Mouse (Mus musculus) stomach, embryonic 16.5 days (tissue): ENCODE results near the gene Trmt2a. TPM values are rescaled to one million over a fixed set of nuclear protein-coding genes. Genes with fewer than 3 reads are reported as not detected.

Experiments
- ATAC-seq: fragments of 200-750 bp; cut with Nextera tagmentation; 2 replicates; pipeline ENCODE4 v1.8.0; 2017; ENCODE audit warnings: moderate number of reproducible peaks, moderate TSS enrichment; ENCODE audit not compliant: insufficient read depth, low FRiP score
- H3K27ac ChIP-seq: fragments of 300-500 bp; sonication (generic); 2 replicates; pipeline ENCODE4 v1.5.1; 2014; ENCODE audit warnings: low read length
- H3K27me3 ChIP-seq: fragments of 300-500 bp; sonication (generic); 2 replicates; pipeline ENCODE4 v1.6.1; 2014; ENCODE audit warnings: low read length, control low read depth, mixed read lengths; ENCODE audit not compliant: control insufficient read depth, insufficient read depth
- H3K36me3 ChIP-seq: fragments of 300-500 bp; sonication (generic); 2 replicates; pipeline ENCODE4 v1.6.1; 2014; ENCODE audit warnings: low read length; ENCODE audit not compliant: control insufficient read depth, insufficient read depth
- H3K4me1 ChIP-seq: fragments of 300-500 bp; sonication (generic); 2 replicates; pipeline ENCODE4 v1.6.1; 2014; ENCODE audit warnings: low read length, control low read depth, mixed read lengths; ENCODE audit not compliant: control insufficient read depth, insufficient read depth
- H3K4me2 ChIP-seq: fragments of 300-500 bp; sonication (generic); 2 replicates; pipeline ENCODE4 v1.6.1; 2014; ENCODE audit warnings: low read depth, low read length, mixed read lengths
- H3K4me3 ChIP-seq: fragments of 300-500 bp; sonication (generic); replicated peaks from 2 replicates; pipeline ENCODE4 v1.5.1; 2014; ENCODE audit warnings: mild to moderate bottlenecking, low read length
- H3K9ac ChIP-seq: fragments of 300-500 bp; sonication (generic); 2 replicates; pipeline ENCODE4 v1.6.1; 2014; ENCODE audit warnings: low read length
- H3K9me3 ChIP-seq: fragments of 300-500 bp; sonication (generic); replicated peaks from 2 replicates; pipeline ENCODE4 v1.6.1; 2016; ENCODE audit warnings: low read length, control low read depth; ENCODE audit not compliant: control insufficient read depth
- WGBS: fragments of 180-500 bp; shearing (Covaris S2); extraction: QIAGEN DNeasy Blood & Tissue Kit; methylation state at CpG from one replicate; pipeline ENCODE4 v1.1.7; 2014; 5-methylcytosine and 5-hydroxymethylcytosine counted together
- polyA plus RNA-seq: library from polyadenylated mRNA; unstranded; fragments of >200 nt; fragmentation: Nextera tagmentation; extraction: Ambion mirVana; gene quantifications from 2 replicates; pipeline ENCODE4 v1.2.1, GENCODE M21; 2015

Trmt2a gene
- polyA plus RNA-seq = 98.8 and 99.1 TPM in 2 replicates

- H3K27ac ChIP-seq = peak within 1 kb of the TSS; percentile 92
- H3K9ac ChIP-seq = peak within 1 kb of the TSS; percentile 91
- no peaks in the 10 kb centered on the region for H3K27me3 ChIP-seq
- WGBS = under 1% methylated on average over 102 of the region's 102 CpGs
- peaks cover 30% of the 10 kb centered on the region for H3K4me1 ChIP-seq
- H3K4me2 ChIP-seq = peak within 1 kb of the TSS; percentile 93
- H3K36me3 ChIP-seq = peaks cover 29% of the 10 kb centered on the region
- peak within 1 kb of the TSS; percentile 83 for H3K4me3 ChIP-seq
- peak; percentile 94 for ATAC-seq
- no peaks in the 10 kb centered on the region for H3K9me3 ChIP-seq
These were observed at the start of gene Trmt2a, which contains the start of gene Ranbp1 for GRCm38 (mm10) chr16:18248433-18249363. Trmt2a (plus strand) TSS chr16:18248679. Ranbp1 (minus strand) TSS chr16:18248732.

GRCm38 (mm10) chr16:18200062-18200461, 48.4 kb upstream of the Trmt2a start:
- no peak overlapping the region for H3K9ac ChIP-seq
- no peak for ATAC-seq
- WGBS = 60% methylated on average over 2 of the region's 2 CpGs
- H3K27ac ChIP-seq = no peak overlapping the region
- no peaks in the 10 kb centered on the region for H3K36me3 ChIP-seq
- no peak overlapping the region for H3K4me2 ChIP-seq
- no peaks in the 10 kb centered on the region for H3K9me3 ChIP-seq
- H3K4me1 ChIP-seq = peaks cover 4% of the 10 kb centered on the region; the same call in 1 of the 2 replicates
- H3K27me3 ChIP-seq = no peaks in the 10 kb centered on the region
- no peak overlapping the region for H3K4me3 ChIP-seq

DNA sequence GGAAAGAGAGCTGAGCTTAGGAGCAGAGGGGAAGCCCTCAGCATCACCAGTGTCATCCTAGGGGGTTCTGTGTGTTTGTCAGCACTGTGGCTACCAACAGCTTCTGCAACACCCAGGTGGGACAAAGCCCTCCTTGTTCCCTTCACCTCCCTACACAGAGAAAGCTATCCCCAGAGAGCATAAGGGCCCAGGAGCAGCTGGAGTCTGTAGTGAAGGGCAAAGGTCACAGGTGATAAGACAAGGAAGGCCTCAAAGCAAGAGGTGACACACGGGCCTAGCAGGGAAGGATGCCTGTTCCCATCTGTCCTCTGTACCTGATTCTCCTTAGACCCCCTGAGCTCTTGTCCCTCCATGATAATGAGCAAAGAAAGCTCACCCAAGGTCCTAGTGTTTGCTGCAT, 46.9 kb upstream of the Trmt2a start:
- no peak overlapping the region for H3K4me2 ChIP-seq
- peaks cover 4% of the 10 kb centered on the region; the same call in 1 of the 2 replicates for H3K4me1 ChIP-seq
- no peak overlapping the region for H3K4me3 ChIP-seq
- H3K9me3 ChIP-seq = no peaks in the 10 kb centered on the region
- no peak overlapping the region; the same call in 1 of the 2 replicates for H3K9ac ChIP-seq
- no peaks in the 10 kb centered on the region for H3K27me3 ChIP-seq
- H3K36me3 ChIP-seq = no peaks in the 10 kb centered on the region
- no peak overlapping the region for H3K27ac ChIP-seq
- WGBS = 6% methylated on average over 1 of the region's 1 CpGs
- ATAC-seq = no peak

DNA sequence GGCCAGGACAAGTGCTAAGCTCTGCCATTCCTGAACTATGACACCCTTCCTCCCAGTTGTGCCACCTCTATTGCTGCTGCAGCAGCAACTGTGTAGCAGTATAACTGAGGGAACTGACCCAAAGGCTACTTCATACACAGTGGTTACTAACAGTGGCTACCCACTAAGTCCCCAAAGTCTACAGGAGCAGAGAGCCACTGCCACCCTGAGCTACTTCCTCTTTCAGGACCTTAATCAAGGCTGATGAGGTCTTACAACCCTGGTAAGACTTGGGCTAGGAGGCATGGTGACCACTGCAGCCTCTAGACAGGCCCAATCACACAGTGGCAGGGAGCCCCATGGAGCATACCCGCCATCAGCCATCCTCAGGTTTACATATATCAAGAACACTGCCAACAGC, 46.4 kb upstream of the Trmt2a start:
- H3K4me3 ChIP-seq = no peak overlapping the region
- H3K27ac ChIP-seq = no peak overlapping the region
- H3K4me1 ChIP-seq = peaks cover 4% of the 10 kb centered on the region; the same call in 1 of the 2 replicates
- no peaks in the 10 kb centered on the region for H3K27me3 ChIP-seq
- WGBS = 77% methylated on average over 1 of the region's 1 CpGs
- H3K9me3 ChIP-seq = no peaks in the 10 kb centered on the region
- no peak overlapping the region for H3K9ac ChIP-seq
- no peak for ATAC-seq
- no peak overlapping the region for H3K4me2 ChIP-seq
- H3K36me3 ChIP-seq = no peaks in the 10 kb centered on the region

DNA sequence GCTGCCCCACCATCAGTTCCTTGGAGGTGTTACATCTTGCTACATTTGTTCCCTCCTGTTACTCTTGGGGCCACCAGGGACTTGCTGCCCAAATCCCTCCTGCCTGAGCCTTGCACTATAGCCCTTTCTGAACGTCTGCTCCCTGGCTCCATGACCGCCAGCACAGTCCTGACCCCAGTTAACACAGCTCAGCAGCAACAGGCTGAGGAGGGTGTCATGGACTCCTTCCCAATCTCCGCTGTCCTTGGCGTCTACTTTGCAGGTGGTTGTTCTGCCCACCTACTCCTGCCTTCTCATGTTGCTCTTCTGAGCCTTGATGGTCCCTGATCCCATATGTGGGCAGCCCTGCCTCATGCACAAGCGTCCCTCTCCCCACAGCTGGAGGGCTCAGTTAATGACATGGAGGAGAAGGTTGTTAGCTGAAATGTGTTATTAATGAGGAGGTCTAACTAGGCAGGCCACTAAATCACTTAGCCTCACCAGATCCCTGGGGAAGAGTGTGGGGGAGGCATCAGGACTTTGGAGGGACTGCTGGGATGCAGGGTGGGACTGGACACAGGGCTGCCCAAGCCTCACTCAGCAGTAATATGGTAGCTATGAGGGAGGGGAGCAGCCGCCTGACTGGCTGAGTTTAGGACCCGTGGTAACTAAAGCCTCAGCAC, 44.9 kb upstream of the Trmt2a start:
- H3K4me2 ChIP-seq = no peak overlapping the region
- H3K4me3 ChIP-seq = no peak overlapping the region
- no peaks in the 10 kb centered on the region for H3K36me3 ChIP-seq
- no peak overlapping the region for H3K27ac ChIP-seq
- H3K9me3 ChIP-seq = no peaks in the 10 kb centered on the region
- 59% methylated on average over 7 of the region's 7 CpGs for WGBS
- no peak overlapping the region for H3K9ac ChIP-seq
- H3K4me1 ChIP-seq = peaks cover 4% of the 10 kb centered on the region; the same call in 1 of the 2 replicates
- H3K27me3 ChIP-seq = no peaks in the 10 kb centered on the region
- ATAC-seq = no peak

GRCm38 (mm10) chr16:18210701-18211416, 37.6 kb upstream of the Trmt2a start:
- no peak overlapping the region for H3K4me2 ChIP-seq

GRCm38 (mm10) chr16:18211417-18212171, 36.9 kb upstream of the Trmt2a start:
- ATAC-seq = peak; percentile 42; the same call in 1 of the 2 replicates
- 45% methylated on average over 10 of the region's 10 CpGs for WGBS
- H3K9me3 ChIP-seq = no peaks in the 10 kb centered on the region
- H3K36me3 ChIP-seq = no peaks in the 10 kb centered on the region
- no peaks in the 10 kb centered on the region for H3K27me3 ChIP-seq
- 0 out of 2 replicates have a peak overlapping the region, but pooled peaks have one; percentile 13 for H3K9ac ChIP-seq
- H3K4me1 ChIP-seq = no peaks in the 10 kb centered on the region
- H3K27ac ChIP-seq = no peak overlapping the region
- H3K4me2 ChIP-seq = no peak overlapping the region
- no peak overlapping the region for H3K4me3 ChIP-seq

More at GRCm38 (mm10) chr16:18210701-18211416, 37.6 kb upstream of the Trmt2a start:
- H3K9me3 ChIP-seq = no peaks in the 10 kb centered on the region
- H3K27me3 ChIP-seq = no peaks in the 10 kb centered on the region
- H3K9ac ChIP-seq = no peak overlapping the region
- H3K4me1 ChIP-seq = no peaks in the 10 kb centered on the region
- H3K4me3 ChIP-seq = no peak overlapping the region
- WGBS = 24% methylated on average over 8 of the region's 8 CpGs
- ATAC-seq = no peak
- no peak overlapping the region for H3K27ac ChIP-seq
- no peaks in the 10 kb centered on the region for H3K36me3 ChIP-seq

GRCm38 (mm10) chr16:18213689-18214088, 34.8 kb upstream of the Trmt2a start:
- H3K36me3 ChIP-seq = no peaks in the 10 kb centered on the region
- WGBS = 47% methylated on average over 6 of the region's 6 CpGs
- no peak for ATAC-seq

More at GRCm38 (mm10) chr16:18213689-18214088, 34.8 kb upstream of the Trmt2a start:
- H3K4me1 ChIP-seq = no peaks in the 10 kb centered on the region
- no peak overlapping the region for H3K4me3 ChIP-seq
- H3K9ac ChIP-seq = no peak overlapping the region
- H3K27ac ChIP-seq = no peak overlapping the region
- H3K27me3 ChIP-seq = no peaks in the 10 kb centered on the region
- no peak overlapping the region for H3K4me2 ChIP-seq
- H3K9me3 ChIP-seq = no peaks in the 10 kb centered on the region
